Mouse (Mus musculus) small intestine, adult 2 months (tissue): ENCODE measurements around the gene Iqcn.

Experiments
- CTCF ChIP-seq: fragments of 200-500 bp; IDR thresholded peaks from 2 replicates; pipeline ENCODE4 v1.5.1; 2012; ENCODE audit warnings: low read depth, mild to moderate bottlenecking, control low read depth, inconsistent platforms, low read length, moderate library complexity, mixed read lengths; ENCODE audit not compliant: insufficient replicate concordance, insufficient read length; ENCODE audit errors: extremely low read depth
- POLR2A ChIP-seq: fragments of 200-500 bp; IDR thresholded peaks from 2 replicates; pipeline ENCODE4 v1.6.1; 2012; ENCODE audit warnings: low read depth, mild to moderate bottlenecking, control low read depth, inconsistent platforms, low read length, moderate library complexity

GRCm38 (mm10) chr8:70744806-70745205, 41.5 kb downstream of the Iqcn start:
- TF ChIP-seq CTCF: no peak
- no peak for TF ChIP-seq POLR2A
